Comparison of ENCODE assay signal across 8 mouse cellular contexts in the genomic region with DNA sequence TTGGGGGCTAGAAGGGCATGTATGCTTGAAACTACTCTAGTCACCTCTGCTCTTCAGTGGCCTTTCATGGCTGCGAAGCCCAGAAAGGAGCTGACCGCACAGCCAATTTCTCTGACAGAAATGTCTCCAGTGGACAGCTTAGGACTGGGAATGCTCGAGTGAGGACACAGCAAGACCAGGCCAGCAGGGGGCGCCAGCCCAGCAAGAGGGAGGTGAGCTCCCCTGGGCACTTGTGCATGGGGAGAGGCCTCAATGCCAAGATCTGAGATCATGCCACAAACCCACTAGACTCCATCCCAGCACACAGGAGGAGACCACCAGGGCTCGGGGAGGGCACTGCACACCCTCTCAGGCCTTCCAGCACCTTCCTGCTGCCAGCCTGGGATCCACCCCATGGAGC. TPM values are rescaled to one million over a fixed set of nuclear protein-coding genes. Genes with fewer than 3 reads are reported as not detected.
DNase-seq lines count a peak whose midpoint lies in the region; TF ChIP-seq lines count a peak whose summit lies in the region.

No protein-coding gene starts in this region.

- DNase-seq in 3134 (ENCODE audit: extremely low read depth, insufficient read length, low spot score) (peak; percentile 40), 416B (ENCODE audit: low read depth) (peak; percentile 60)
- peak; percentile 87 to 93 for DNase-seq in adrenal gland, postnatal 36 days
- peak; percentile 39 for DNase-seq in large intestine, adult 2 months (ENCODE audit: low read depth, low spot score)
- peak; percentile 27 to 43 for DNase-seq in spleen, postnatal 36 days (ENCODE audit: low spot score in 2 of 2)
- DNase-seq in yolk sac, embryonic 10.5 days (ENCODE audit: low spot score) = no peak

- peaks cover 100% of the 10 kb centered on the region for H3K36me3 ChIP-seq in megakaryocyte, embryonic 14.5 days (replicated peaks; ENCODE audit: low read length)

- H3K4me1 ChIP-seq in embryonic fibroblast, embryonic 13.5 days (ENCODE audit: control insufficient read depth, insufficient read depth, low read length) = peaks cover 12% of the 10 kb centered on the region
- peaks cover 95% of the 10 kb centered on the region for H3K4me1 ChIP-seq in megakaryocyte, embryonic 14.5 days

- no peak for TF ChIP-seq POLR2A in embryonic fibroblast, embryonic 13.5 days (IDR thresholded peaks at IDR 0.05; ENCODE audit: low read depth, low read length)

- H3K9me3 ChIP-seq in megakaryocyte, embryonic 14.5 days = no peaks in the 10 kb centered on the region

- H3K27me3 ChIP-seq in megakaryocyte, embryonic 14.5 days (replicated peaks) = no peaks in the 10 kb centered on the region

- WGBS in large intestine, adult 2 months = 66% methylated on average over 5 of the region's 5 CpGs

- H3K4me3 ChIP-seq in embryonic fibroblast, embryonic 13.5 days (ENCODE audit: insufficient read depth, low read length) = no peak overlapping the region
- H3K4me3 ChIP-seq in megakaryocyte, embryonic 14.5 days (replicated peaks) = peak overlapping the region; percentile 34

- H3K27ac ChIP-seq in embryonic fibroblast, embryonic 13.5 days (ENCODE audit: insufficient read depth, low read length) = no peak overlapping the region

- TF ChIP-seq CTCF in embryonic fibroblast, embryonic 13.5 days (IDR thresholded peaks at IDR 0.05; ENCODE audit: borderline replicate concordance, insufficient read depth, low read length) = peak; percentile 84

RNA-seq across cellular contexts. Expression of a gene that starts 39.3 kb away (rescaled TPM):
- total RNA-seq in adrenal gland, postnatal 36 days (2021) = 100 to 1,000 TPM; 112 to 175 TPM
- polyA plus RNA-seq in embryonic fibroblast, embryonic 13.5 days (2011; ENCODE audit: insufficient read length, low read depth, missing spikeins) = 0.88 TPM in 1 of 2 replicates, not detected in the other
- polyA plus RNA-seq in large intestine, adult 2 months (2012; rRNA removed) = 4.8 and 5.5 TPM in 2 replicates
- polyA plus RNA-seq in megakaryocyte, embryonic 14.5 days (2012; ENCODE audit: insufficient read depth, low replicate concordance) = 940 and 1,036 TPM in 2 replicates

Comparison
In these comparisons a context has a peak if more than half of its experiments do, and no peak if none do; other contexts are left out.
1. RNA of a gene that starts 39.3 kb away (polyA plus RNA-seq): 940 to 1,036 TPM in megakaryocyte, embryonic 14.5 days; 4.8 to 5.5 TPM in large intestine, adult 2 months and 0.88 TPM in embryonic fibroblast, embryonic 13.5 days; every median in the first group is over 100 times any median in the second.